Mouse (Mus musculus) layer of hippocampus, adult 9-10 months (tissue): ENCODE measurements around the gene Olfr1356.
"Not testable (repeated sequence)": the region's sequence is repeated elsewhere in the genome, so short reads cannot be mapped to it uniquely, and the experiment has no call there.

Experiments
- DNase-seq: peaks from one replicate; pipeline ENCODE4 v3.0.0; 2022; ENCODE audit warnings: low spot score

Gene Olfr1356

GRCm38 (mm10) chr10:78852066-78852465 is at the start of gene Olfr1356:
Olfr1356 (minus strand) TSS chr10:78852166.
- no peak for DNase-seq

DNA sequence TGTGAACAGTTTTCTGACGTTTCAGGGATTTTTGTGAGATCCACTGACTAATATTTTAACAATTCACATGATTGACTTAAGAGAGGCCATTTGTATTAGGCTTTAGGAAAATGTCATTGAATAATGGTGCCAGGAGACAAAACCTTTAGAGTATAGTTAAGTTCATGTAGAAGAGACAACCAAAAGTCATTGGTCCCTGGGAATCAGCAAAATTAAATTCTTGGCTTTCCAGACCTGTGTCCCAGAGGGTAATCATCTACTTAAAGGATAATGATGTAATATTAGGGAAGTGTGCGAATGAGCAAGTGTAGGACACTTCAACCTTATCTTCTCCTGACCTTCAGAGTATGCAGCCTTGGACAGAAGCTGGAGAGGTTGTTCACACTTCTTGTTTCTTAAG is 23.3 kb upstream of the Olfr1356 start, which contains the start of gene Olfr1355:
Olfr1355 (plus strand) TSS at position 301 of the 400 bp plus-strand sequence.
- DNase-seq, result no peak

DNA sequence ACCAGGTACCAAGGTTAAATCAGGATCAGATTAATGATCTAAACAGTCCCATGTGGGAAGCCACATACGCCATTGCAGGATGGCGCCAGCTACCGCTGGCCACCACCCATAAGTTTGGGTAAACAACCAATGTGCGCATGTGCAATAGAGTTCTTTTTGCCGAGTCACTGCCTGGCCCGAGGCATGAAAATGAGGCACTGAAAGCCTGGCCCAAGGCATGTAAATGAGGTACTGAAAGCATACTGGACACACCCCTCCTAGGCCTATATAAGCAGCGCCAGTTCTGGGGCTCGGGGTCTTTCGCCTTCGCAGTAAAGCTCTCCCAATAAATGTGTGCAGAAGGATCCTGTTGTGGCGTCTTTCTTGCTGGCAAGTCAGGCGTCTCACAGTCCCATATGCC is 11.5 kb downstream of the Olfr1356 start:
- not testable (repeated sequence) for DNase-seq

- peak; percentile 47 for DNase-seq
Observed at GRCm38 (mm10) chr10:78812358-78813060, 39.5 kb downstream of the Olfr1356 start.

DNA sequence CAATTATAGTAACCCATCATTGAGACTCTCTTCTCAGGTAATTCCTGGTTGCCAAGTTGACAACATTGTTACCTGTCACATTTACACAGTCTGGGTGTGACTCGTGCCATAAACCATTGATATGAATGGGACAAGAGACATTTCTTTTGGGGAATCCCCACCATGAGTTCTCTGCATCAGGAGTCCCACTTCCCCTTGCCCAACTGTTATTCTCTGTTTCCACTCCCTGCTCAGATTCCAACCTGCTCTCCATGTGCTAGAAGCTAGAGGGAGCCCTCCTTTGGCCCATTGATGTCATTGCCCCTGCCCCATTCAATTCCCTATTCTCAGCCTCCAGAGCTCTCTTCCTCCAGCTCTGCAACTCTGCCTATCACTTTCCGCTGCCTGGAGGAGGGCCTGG is 50.5 kb downstream of the Olfr1356 start:
- DNase-seq, result no peak
